Mouse (Mus musculus) kidney, adult 2 months (tissue): ENCODE measurements at regions not wholly inside any gene's neighbourhood (a gene's known extent, or its start where the extent isn't known, plus 50 kb on each side); places are given as distances from the start of the nearest gene placed in this dataset.

ENCODE experiments used
- DNase-seq: peaks from one replicate; pipeline ENCODE4 v3.0.0; 2021
- H3K27ac ChIP-seq: fragments of 200-500 bp; 2 replicates; pipeline ENCODE4 v1.5.1; 2012; ENCODE audit warnings: low read depth, low read length, control low read depth, inconsistent platforms; ENCODE audit not compliant: insufficient read depth
- H3K27me3 ChIP-seq: fragments of 200-500 bp; replicated peaks from 2 replicates; pipeline ENCODE4 v1.6.1; 2012; ENCODE audit warnings: mild to moderate bottlenecking, moderate library complexity, low read length, inconsistent platforms; ENCODE audit not compliant: control insufficient read depth, insufficient read depth
- H3K36me3 ChIP-seq: fragments of 200-500 bp; 2 replicates; pipeline ENCODE4 v1.6.1; 2012; ENCODE audit warnings: mild to moderate bottlenecking, moderate library complexity, low read length, inconsistent platforms; ENCODE audit not compliant: control insufficient read depth, insufficient read depth
- H3K4me1 ChIP-seq: fragments of 200-500 bp; 2 replicates; pipeline ENCODE4 v1.6.1; 2011; ENCODE audit warnings: low read length; ENCODE audit not compliant: control insufficient read depth, insufficient read depth
- H3K4me3 ChIP-seq: fragments of 200-500 bp; 2 replicates; pipeline ENCODE4 v1.5.1; 2011; ENCODE audit warnings: mild to moderate bottlenecking, low read depth, low read length, control low read depth; ENCODE audit not compliant: insufficient read depth
- CTCF ChIP-seq: fragments of 200-500 bp; conservative IDR thresholded peaks from 2 replicates; pipeline ENCODE4 v1.5.1; 2011; ENCODE audit warnings: low read depth, mild to moderate bottlenecking, control low read depth, low read length, moderate library complexity, mixed read lengths; ENCODE audit not compliant: insufficient read depth, insufficient read length
- POLR2A ChIP-seq: fragments of 200-500 bp; IDR thresholded peaks from one replicate; pipeline ENCODE4 v1.6.1; 2011; ENCODE audit warnings: low read depth, low read length, control low read depth
- WGBS: fragments of 180-500 bp; shearing (Covaris S2); methylation state at CpG from one replicate; pipeline ENCODE4 v1.1.7; 2018; 5-methylcytosine and 5-hydroxymethylcytosine counted together

DNA sequence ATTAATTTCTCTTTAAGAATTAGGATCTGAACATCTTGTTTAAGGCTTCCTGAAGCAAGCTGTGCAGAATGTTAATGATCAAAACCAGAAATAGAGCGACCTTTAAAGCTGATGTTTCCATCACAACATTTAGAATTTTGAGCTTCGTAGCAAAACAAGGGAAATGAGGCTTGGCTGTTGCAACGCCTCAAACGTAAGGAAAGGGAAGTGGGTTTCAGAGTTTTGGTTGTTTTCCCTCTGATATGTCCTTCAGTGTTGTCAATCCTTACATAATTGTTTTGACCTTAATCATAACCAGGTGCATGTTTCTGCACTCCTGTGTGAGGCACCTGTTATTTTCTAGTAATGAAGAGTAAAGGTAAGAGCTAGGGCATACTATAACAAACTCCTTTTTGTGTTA lies 445.3 kb downstream of the Bckdhb start:
- no peak overlapping the region for H3K27ac ChIP-seq
- no peaks in the 10 kb centered on the region for H3K4me1 ChIP-seq
- WGBS = 79% methylated on average over 4 of the region's 4 CpGs
- no peaks in the 10 kb centered on the region for H3K36me3 ChIP-seq
- DNase-seq = no peak
- H3K4me3 ChIP-seq = no peak overlapping the region
- TF ChIP-seq POLR2A = no peak
- TF ChIP-seq CTCF = no peak
- H3K27me3 ChIP-seq = no peaks in the 10 kb centered on the region

GRCm38 (mm10) chr9:84375746-84376145 lies 450.8 kb downstream of the Bckdhb start:
- H3K27me3 ChIP-seq = no peaks in the 10 kb centered on the region
- no peak for DNase-seq
- no peaks in the 10 kb centered on the region for H3K36me3 ChIP-seq
- H3K27ac ChIP-seq = no peak overlapping the region
- no peak overlapping the region for H3K4me3 ChIP-seq
- no peak for TF ChIP-seq CTCF
- TF ChIP-seq POLR2A = no peak
- 83% methylated on average over 2 of the region's 2 CpGs for WGBS
- no peaks in the 10 kb centered on the region for H3K4me1 ChIP-seq

DNA sequence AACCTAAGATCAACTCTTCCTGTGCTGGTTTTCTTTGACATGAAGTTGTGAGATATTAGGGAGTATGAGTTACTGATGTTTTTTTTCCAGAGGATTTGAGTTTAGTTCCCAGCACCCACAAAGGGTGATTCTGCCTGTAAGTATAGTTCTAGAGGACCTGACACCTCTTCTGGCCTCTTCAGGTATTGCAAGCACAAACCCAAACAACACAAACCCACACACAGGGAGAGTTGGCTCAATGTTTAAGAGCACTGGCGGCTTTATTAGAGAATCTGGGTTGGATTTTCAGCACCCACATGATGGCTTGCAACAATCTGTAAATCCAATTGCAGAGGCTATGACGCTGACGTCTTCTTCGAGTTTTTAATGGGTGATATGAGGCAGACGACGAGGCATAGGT lies 451.7 kb downstream of the Bckdhb start:
- Histone ChIP-seq H3K27ac (no peak overlapping the region), H3K4me1 (no peaks in the 10 kb centered on the region), H3K27me3 (no peaks in the 10 kb centered on the region), H3K4me3 (no peak overlapping the region), H3K36me3 (no peaks in the 10 kb centered on the region)
- 93% methylated on average over 6 of the region's 6 CpGs for WGBS
- no peak for DNase-seq
- TF ChIP-seq POLR2A (no peak), CTCF (no peak)

- TF ChIP-seq CTCF (no peak), POLR2A (no peak)
- DNase-seq = no peak
- Histone ChIP-seq H3K27ac (no peak overlapping the region), H3K36me3 (no peaks in the 10 kb centered on the region), H3K4me1 (no peaks in the 10 kb centered on the region), H3K27me3 (no peaks in the 10 kb centered on the region), H3K4me3 (no peak overlapping the region)
Observed at GRCm38 (mm10) chr9:84381942-84382341, 457.0 kb downstream of the Bckdhb start.

DNA sequence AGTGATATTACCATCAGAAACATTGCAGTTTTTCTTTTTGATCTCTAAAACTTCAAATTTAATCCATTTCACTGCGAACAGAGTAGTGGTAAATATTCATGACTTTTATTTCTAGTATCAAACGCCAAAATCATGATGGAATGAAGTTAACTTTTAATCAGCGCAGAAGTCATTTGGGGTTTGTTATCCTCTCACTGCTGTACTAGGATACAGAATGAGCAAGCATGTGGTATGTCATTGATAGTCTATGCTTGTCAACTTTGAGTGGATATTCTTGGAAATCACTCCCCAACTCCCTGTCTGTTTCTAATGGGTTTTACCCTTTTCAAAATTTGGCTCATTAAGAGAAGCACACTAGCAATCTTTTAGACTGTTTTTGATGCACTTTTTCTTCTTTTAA lies 464.9 kb downstream of the Bckdhb start:
- WGBS = 85% methylated on average over 3 of the region's 3 CpGs
- DNase-seq = no peak
- Histone ChIP-seq H3K36me3 (no peaks in the 10 kb centered on the region), H3K4me1 (no peaks in the 10 kb centered on the region), H3K27me3 (no peaks in the 10 kb centered on the region), H3K4me3 (no peak overlapping the region), H3K27ac (no peak overlapping the region)
- no peak for TF ChIP-seq POLR2A
- no peak for TF ChIP-seq CTCF

- Histone ChIP-seq H3K36me3 (no peaks in the 10 kb centered on the region), H3K27me3 (no peaks in the 10 kb centered on the region), H3K4me3 (no peak overlapping the region), H3K4me1 (no peaks in the 10 kb centered on the region), H3K27ac (no peak overlapping the region)
- no peak for TF ChIP-seq POLR2A
- WGBS = 74% methylated on average over 3 of the region's 3 CpGs
- peak; percentile 4 for DNase-seq
Observed at GRCm38 (mm10) chr9:84394536-84395314, 469.8 kb downstream of the Bckdhb start.

GRCm38 (mm10) chr9:84399481-84399880 lies 474.5 kb downstream of the Bckdhb start:
- Histone ChIP-seq H3K4me1 (no peaks in the 10 kb centered on the region), H3K27ac (no peak overlapping the region), H3K27me3 (no peaks in the 10 kb centered on the region), H3K4me3 (no peak overlapping the region), H3K36me3 (no peaks in the 10 kb centered on the region)
- TF ChIP-seq CTCF (no peak), POLR2A (no peak)
- no peak for DNase-seq
- 28% methylated on average over 3 of the region's 3 CpGs for WGBS
